Mouse (Mus musculus): Measurements from ENCODE around the gene Tial1. TPM values are rescaled to one million over a fixed set of nuclear protein-coding genes. Genes with fewer than 3 reads are reported as not detected.
A peak's percentile ranks its signal among the peaks of the same experiment; 100 is the strongest.

The Tial1 gene
- polyA plus RNA-seq, 1 experiment from 2014 or later = 27.1 TPM

GRCm38 (mm10) chr7:128410708-128411413 lies 50.7 kb downstream of the Tial1 start:
- whole genome bisulfite sequencing = 86% methylated on average over 11 of the region's 11 CpGs
- 0 out of 2 replicates have a peak, but pooled peaks cover 3% of the 10 kb centered on the region for H3K9me3 ChIP-seq

GRCm38 (mm10) chr7:128408265-128408664 lies 53.3 kb downstream of the Tial1 start:
- no peak for DNase-seq (ENCODE audit: extremely low spot score, low spot score)
- WGBS = 95% methylated on average over 5 of the region's 5 CpGs
- H3K36me3 ChIP-seq (replicated peaks) = no peaks in the 10 kb centered on the region
- H3K4me3 ChIP-seq = no peak overlapping the region
- H3K27me3 ChIP-seq (ENCODE audit: poor library complexity, severe bottlenecking) = no peaks in the 10 kb centered on the region
- H3K27ac ChIP-seq = no peak overlapping the region
- H3K9me3 ChIP-seq = 0 out of 2 replicates have a peak, but pooled peaks cover 3% of the 10 kb centered on the region
- H3K4me1 ChIP-seq = no peaks in the 10 kb centered on the region

More at GRCm38 (mm10) chr7:128410708-128411413, 50.7 kb downstream of the Tial1 start:
- Histone ChIP-seq H3K27ac (no peak overlapping the region), H3K4me3 (no peak overlapping the region), H3K27me3 (ENCODE audit: poor library complexity, severe bottlenecking) (peaks cover 21% of the 10 kb centered on the region), H3K36me3 (replicated peaks) (no peaks in the 10 kb centered on the region), H3K4me1 (no peaks in the 10 kb centered on the region)
- no peak for DNase-seq (ENCODE audit: extremely low spot score, low spot score)

- H3K9me3 ChIP-seq = 0 out of 2 replicates have a peak, but pooled peaks cover 3% of the 10 kb centered on the region
- DNase-seq (ENCODE audit: extremely low spot score, low spot score) = no peak
- no peaks in the 10 kb centered on the region for H3K4me1 ChIP-seq
- H3K36me3 ChIP-seq (replicated peaks) = no peaks in the 10 kb centered on the region
- 90% methylated on average over 6 of the region's 6 CpGs for WGBS
- H3K27me3 ChIP-seq (ENCODE audit: poor library complexity, severe bottlenecking) = no peaks in the 10 kb centered on the region
- no peak overlapping the region for H3K27ac ChIP-seq
- H3K4me3 ChIP-seq = no peak overlapping the region
Observed at GRCm38 (mm10) chr7:128403988-128404387, 57.5 kb downstream of the Tial1 start.

GRCm38 (mm10) chr7:128403586-128403985 lies 57.9 kb downstream of the Tial1 start:
- Histone ChIP-seq H3K9me3 (0 out of 2 replicates have a peak, but pooled peaks cover 3% of the 10 kb centered on the region), H3K27ac (no peak overlapping the region), H3K4me3 (no peak overlapping the region), H3K27me3 (ENCODE audit: poor library complexity, severe bottlenecking) (no peaks in the 10 kb centered on the region), H3K36me3 (replicated peaks) (no peaks in the 10 kb centered on the region), H3K4me1 (no peaks in the 10 kb centered on the region)
- WGBS = 93% methylated on average over 6 of the region's 6 CpGs
- DNase-seq (ENCODE audit: extremely low spot score, low spot score) = no peak

- no peak for DNase-seq (ENCODE audit: extremely low spot score, low spot score)
- H3K36me3 ChIP-seq (replicated peaks) = no peaks in the 10 kb centered on the region
- no peaks in the 10 kb centered on the region for H3K4me1 ChIP-seq
- H3K9me3 ChIP-seq = 0 out of 2 replicates have a peak, but pooled peaks cover under 1% of the 10 kb centered on the region
- WGBS = 87% methylated on average over 10 of the region's 10 CpGs
- no peak overlapping the region for H3K4me3 ChIP-seq
- no peak overlapping the region for H3K27ac ChIP-seq
- H3K27me3 ChIP-seq (ENCODE audit: poor library complexity, severe bottlenecking) = no peaks in the 10 kb centered on the region
Observed at GRCm38 (mm10) chr7:128403128-128403527, 58.4 kb downstream of the Tial1 start.

- Histone ChIP-seq H3K27ac (no peak overlapping the region), H3K36me3 (replicated peaks) (no peaks in the 10 kb centered on the region), H3K9me3 (no peaks in the 10 kb centered on the region), H3K4me3 (no peak overlapping the region), H3K4me1 (no peaks in the 10 kb centered on the region), H3K27me3 (ENCODE audit: poor library complexity, severe bottlenecking) (no peaks in the 10 kb centered on the region)
- no peak for DNase-seq (ENCODE audit: extremely low spot score, low spot score)
- 91% methylated on average over 8 of the region's 8 CpGs for WGBS
Observed at GRCm38 (mm10) chr7:128402577-128402976, 58.9 kb downstream of the Tial1 start.

GRCm38 (mm10) chr7:128398664-128399063 lies 62.9 kb downstream of the Tial1 start:
- no peak overlapping the region for H3K27ac ChIP-seq
- no peak overlapping the region for H3K4me3 ChIP-seq
- no peak for DNase-seq (ENCODE audit: extremely low spot score, low spot score)
- no peaks in the 10 kb centered on the region for H3K9me3 ChIP-seq
- 86% methylated on average over 4 of the region's 4 CpGs for WGBS
- H3K4me1 ChIP-seq = peaks cover 1% of the 10 kb centered on the region; the same call in 1 of the 2 replicates
- no peaks in the 10 kb centered on the region for H3K27me3 ChIP-seq (ENCODE audit: poor library complexity, severe bottlenecking)
- H3K36me3 ChIP-seq (replicated peaks) = no peaks in the 10 kb centered on the region

DNA sequence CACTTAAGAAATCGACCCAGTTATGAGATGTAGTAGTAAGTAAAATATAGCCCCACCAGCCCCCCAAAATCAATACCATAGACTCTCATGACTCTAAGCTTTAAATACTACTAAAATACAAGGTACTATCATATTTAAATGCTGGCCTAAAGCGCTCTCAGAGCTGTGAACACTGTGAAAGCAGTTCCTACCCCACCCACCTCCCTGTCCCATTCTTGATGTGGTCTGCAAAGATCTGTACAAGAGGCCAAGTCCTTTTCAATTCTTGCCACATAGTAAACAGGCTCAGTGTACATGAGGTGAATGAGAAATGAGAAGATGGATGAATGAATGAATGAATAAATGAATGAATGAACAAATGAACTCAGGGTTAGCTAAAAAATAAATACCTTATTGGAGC lies 64.5 kb downstream of the Tial1 start:
- no peak overlapping the region for H3K4me3 ChIP-seq
- H3K36me3 ChIP-seq (replicated peaks) = no peaks in the 10 kb centered on the region
- no peak for DNase-seq (ENCODE audit: extremely low spot score, low spot score)
- H3K4me1 ChIP-seq = peaks cover 17% of the 10 kb centered on the region
- 76% methylated on average over 2 of the region's 2 CpGs for WGBS
- no peaks in the 10 kb centered on the region for H3K9me3 ChIP-seq
- H3K27ac ChIP-seq = no peak overlapping the region
- no peaks in the 10 kb centered on the region for H3K27me3 ChIP-seq (ENCODE audit: poor library complexity, severe bottlenecking)

DNA sequence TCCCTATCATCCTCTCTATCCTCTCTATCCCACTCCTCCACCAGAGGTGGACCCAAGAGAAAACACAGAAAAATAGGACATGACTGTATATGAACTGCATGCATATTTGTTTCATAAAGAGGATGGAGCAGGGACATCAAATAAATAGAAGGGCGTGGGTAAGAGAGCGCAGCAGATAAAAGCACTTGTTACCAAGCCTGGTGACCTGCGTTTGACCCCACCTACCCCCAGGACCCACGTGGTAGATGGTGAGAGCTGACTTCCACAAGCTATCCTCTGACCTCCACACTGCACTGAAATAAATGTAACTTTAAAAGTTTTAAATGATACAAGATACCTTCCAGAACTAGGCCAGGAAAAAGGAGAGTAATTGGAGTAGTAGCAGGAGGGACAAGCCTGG lies 67.8 kb downstream of the Tial1 start:
- no peaks in the 10 kb centered on the region for H3K9me3 ChIP-seq
- peaks cover 34% of the 10 kb centered on the region for H3K4me1 ChIP-seq
- DNase-seq (ENCODE audit: extremely low spot score, low spot score) = no peak
- H3K27me3 ChIP-seq (ENCODE audit: poor library complexity, severe bottlenecking) = no peaks in the 10 kb centered on the region
- 70% methylated on average over 4 of the region's 4 CpGs for WGBS
- no peak overlapping the region for H3K4me3 ChIP-seq
- H3K27ac ChIP-seq = no peak overlapping the region
- no peaks in the 10 kb centered on the region for H3K36me3 ChIP-seq (replicated peaks)

DNA sequence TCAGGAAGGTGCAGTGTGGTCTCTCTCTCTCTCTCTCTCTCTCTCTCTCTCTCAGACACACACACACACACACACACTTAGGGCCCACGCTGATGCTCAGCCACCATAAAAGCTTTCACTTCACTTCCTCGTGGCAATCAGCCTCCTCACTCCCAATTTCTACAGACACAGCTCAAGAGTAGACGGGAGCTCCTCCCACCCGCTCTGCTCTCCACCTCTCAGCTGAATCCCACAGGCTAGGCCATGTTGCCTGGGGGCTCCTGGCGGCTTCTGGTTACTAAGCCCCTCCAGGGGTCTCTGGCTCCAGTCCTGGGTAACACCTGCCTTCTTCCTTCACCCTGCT lies 68.6 kb downstream of the Tial1 start:
- H3K27ac ChIP-seq = 0 out of 2 replicates have a peak overlapping the region, but pooled peaks have one; percentile 1
- no peak for DNase-seq (ENCODE audit: extremely low spot score, low spot score)

DNA sequence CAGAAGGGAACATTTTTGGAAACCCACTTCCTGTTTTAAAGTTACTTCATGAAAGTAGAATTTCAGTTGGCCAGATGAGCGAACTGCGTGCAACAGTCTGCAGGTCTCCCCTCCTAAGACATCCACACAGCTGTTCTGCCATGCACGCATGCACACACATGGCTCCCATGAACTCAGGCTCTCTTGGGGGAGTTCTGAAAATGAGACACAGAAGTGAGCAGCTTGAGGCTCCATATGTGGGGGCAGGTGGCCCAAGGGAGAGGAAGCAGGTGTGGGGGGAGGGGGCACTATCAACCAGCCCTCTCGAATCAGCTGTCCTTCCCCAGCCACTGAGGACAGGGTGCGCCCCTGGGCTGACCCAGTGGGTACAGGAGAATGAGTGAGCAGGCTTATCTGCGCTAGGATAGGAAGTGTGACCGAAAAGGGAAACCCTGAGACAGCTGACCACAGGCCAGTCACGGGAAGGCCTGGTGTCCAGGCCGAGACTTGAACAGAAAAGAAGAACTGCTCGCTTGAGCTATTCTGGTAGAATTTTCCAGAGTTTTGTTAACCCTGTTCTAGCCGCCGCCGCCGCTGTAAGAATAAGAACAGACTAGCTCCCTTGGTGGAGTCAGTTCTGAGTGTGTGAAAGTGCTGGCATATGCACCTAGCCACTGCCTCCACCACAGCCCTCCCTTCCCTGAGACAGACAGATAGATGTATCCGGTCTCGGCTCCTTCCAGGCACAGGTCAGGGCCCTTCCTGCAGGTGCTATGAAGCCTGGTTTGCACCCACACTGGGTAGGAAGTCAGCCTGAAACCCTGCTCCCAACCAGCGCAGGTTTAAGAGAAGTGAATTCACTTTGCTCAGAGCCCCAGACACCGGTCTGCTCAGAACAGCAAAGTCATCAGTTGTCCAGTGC lies 69.2 kb downstream of the Tial1 start:
- Histone ChIP-seq H3K27ac (no peak overlapping the region), H3K9me3 (no peaks in the 10 kb centered on the region), H3K4me1 (peaks cover 38% of the 10 kb centered on the region), H3K4me3 (no peak overlapping the region), H3K36me3 (replicated peaks) (no peaks in the 10 kb centered on the region), H3K27me3 (ENCODE audit: poor library complexity, severe bottlenecking) (no peaks in the 10 kb centered on the region)
- WGBS = 86% methylated on average over 18 of the region's 18 CpGs
- DNase-seq (ENCODE audit: extremely low spot score, low spot score) = no peak

More for the DNA sequence above, 68.6 kb downstream of the Tial1 start:
- Histone ChIP-seq H3K36me3 (replicated peaks) (no peaks in the 10 kb centered on the region), H3K4me1 (peaks cover 38% of the 10 kb centered on the region), H3K27me3 (ENCODE audit: poor library complexity, severe bottlenecking) (no peaks in the 10 kb centered on the region), H3K4me3 (no peak overlapping the region), H3K9me3 (no peaks in the 10 kb centered on the region)
- 48% methylated on average over 5 of the region's 5 CpGs for WGBS

DNA sequence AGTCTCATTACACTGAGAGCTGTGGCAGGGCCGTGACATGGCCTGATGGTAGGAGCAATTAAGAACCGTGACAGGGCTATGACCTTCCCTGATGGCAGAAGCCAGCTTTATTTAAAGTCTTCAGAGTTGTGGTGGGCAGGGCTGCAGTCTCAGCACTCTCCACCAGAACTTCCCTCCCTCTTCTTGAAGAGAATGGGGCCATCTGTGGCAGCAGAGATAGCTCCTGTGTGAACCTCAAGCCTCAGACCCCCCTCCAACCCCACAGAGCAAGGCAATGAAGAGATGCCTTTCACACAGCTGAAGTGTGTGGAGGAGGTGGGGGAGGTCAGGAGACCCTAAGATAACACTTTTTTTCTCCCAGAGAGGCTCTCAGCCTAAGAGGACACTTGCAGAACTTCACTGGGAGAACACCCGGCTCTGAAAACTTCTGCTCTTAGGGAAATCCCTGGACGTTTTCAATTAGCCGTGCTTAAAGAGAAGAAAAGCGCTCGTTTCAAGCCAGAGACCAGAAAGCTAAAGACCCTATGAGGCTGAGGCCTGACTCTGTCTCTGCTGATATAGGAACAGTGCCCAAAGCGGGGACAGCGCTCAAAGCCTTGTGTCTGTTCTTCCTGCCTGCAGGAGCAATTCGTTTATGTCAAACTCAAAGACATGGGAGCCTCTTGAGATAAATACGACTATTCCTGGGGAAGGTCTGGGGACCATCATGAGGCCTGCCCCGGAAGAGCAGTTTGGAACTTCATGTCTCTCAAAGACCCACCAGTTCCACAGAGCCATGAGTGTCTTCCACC lies 70.1 kb downstream of the Tial1 start:
- H3K27me3 ChIP-seq (ENCODE audit: poor library complexity, severe bottlenecking) = no peaks in the 10 kb centered on the region
- H3K4me1 ChIP-seq = peaks cover 38% of the 10 kb centered on the region
- no peaks in the 10 kb centered on the region for H3K36me3 ChIP-seq (replicated peaks)
- 57% methylated on average over 12 of the region's 12 CpGs for WGBS
- H3K9me3 ChIP-seq = no peaks in the 10 kb centered on the region
- no peak overlapping the region for H3K27ac ChIP-seq
- DNase-seq (ENCODE audit: extremely low spot score, low spot score) = no peak
- H3K4me3 ChIP-seq = no peak overlapping the region
